Mouse (Mus musculus) cortical plate, adult 2 months (tissue): ENCODE data around the gene Dmbt1. TPM values are rescaled to one million over a fixed set of nuclear protein-coding genes. Genes with fewer than 3 reads are reported as not detected.

Source experiments
- H3K27ac ChIP-seq: fragments of 200-500 bp; 2 replicates; pipeline ENCODE4 v1.5.1; 2012; ENCODE audit warnings: low read length, control low read depth, inconsistent platforms; ENCODE audit not compliant: insufficient read depth
- H3K4me1 ChIP-seq: fragments of 200-500 bp; 2 replicates; pipeline ENCODE4 v1.6.1; 2011; ENCODE audit warnings: low read length; ENCODE audit not compliant: control insufficient read depth, insufficient read depth
- H3K4me3 ChIP-seq: fragments of 200-500 bp; 2 replicates; pipeline ENCODE4 v1.5.1; 2011; ENCODE audit warnings: mild to moderate bottlenecking, low read length, control low read depth; ENCODE audit not compliant: insufficient read depth
- CTCF ChIP-seq: fragments of 200-500 bp; IDR thresholded peaks from 2 replicates; pipeline ENCODE4 v1.5.1; 2011; ENCODE audit warnings: mild to moderate bottlenecking, control low read depth, low read length; ENCODE audit not compliant: insufficient read depth; ENCODE audit errors: extremely low read depth
- POLR2A ChIP-seq: fragments of 200-500 bp; IDR thresholded peaks from 2 replicates; pipeline ENCODE4 v1.6.1; 2011; ENCODE audit warnings: mild to moderate bottlenecking, low read length, control low read depth; ENCODE audit not compliant: insufficient read depth; ENCODE audit errors: extremely low read depth
- polyA plus RNA-seq: library from polyadenylated mRNA; depleted of rRNA; stranded (reverse); fragments of >200 nt; gene quantifications from 2 replicates; pipeline ENCODE4 v1.2.3, GENCODE M21; 2012; rRNA removed

Dmbt1 gene
- polyA plus RNA-seq, result 0.02 TPM in 1 of 2 replicates, not detected in the other

- no peak within 1 kb of the TSS for H3K4me3 ChIP-seq
- H3K27ac ChIP-seq, result no peak within 1 kb of the TSS
- no peaks in the 10 kb centered on the region; the same call in 1 of the 2 replicates for H3K4me1 ChIP-seq
- TF ChIP-seq CTCF, result no peak
- TF ChIP-seq POLR2A, result no peak
These were observed at the start of gene Dmbt1 for GRCm38 (mm10) chr7:131031755-131032154. Gene Dmbt1 (plus strand): TSS chr7:131032053.

GRCm38 (mm10) chr7:130982371-130982770 is 49.5 kb upstream of the Dmbt1 start:
- Histone ChIP-seq H3K27ac (no peak overlapping the region), H3K4me1 (peaks cover 1% of the 10 kb centered on the region; the same call in 1 of the 2 replicates)

GRCm38 (mm10) chr7:130982881-130983280 is 49.0 kb upstream of the Dmbt1 start:
- TF ChIP-seq CTCF, result no peak
- TF ChIP-seq POLR2A, result no peak
- Histone ChIP-seq H3K27ac (no peak overlapping the region), H3K4me1 (no peaks in the 10 kb centered on the region), H3K4me3 (no peak overlapping the region)

More at GRCm38 (mm10) chr7:130982371-130982770, 49.5 kb upstream of the Dmbt1 start:
- H3K4me3 ChIP-seq, result no peak overlapping the region
- no peak for TF ChIP-seq CTCF
- TF ChIP-seq POLR2A, result no peak

GRCm38 (mm10) chr7:130984294-130984693 is 47.6 kb upstream of the Dmbt1 start:
- Histone ChIP-seq H3K27ac (no peak overlapping the region), H3K4me3 (no peak overlapping the region), H3K4me1 (no peaks in the 10 kb centered on the region)
- no peak for TF ChIP-seq CTCF
- TF ChIP-seq POLR2A, result no peak

- Histone ChIP-seq H3K4me3 (no peak overlapping the region), H3K27ac (no peak overlapping the region), H3K4me1 (no peaks in the 10 kb centered on the region)
- TF ChIP-seq CTCF (no peak), POLR2A (no peak)
These were observed 46.7 kb upstream of the Dmbt1 start for GRCm38 (mm10) chr7:130985193-130985592.

GRCm38 (mm10) chr7:130985716-130986115 is 46.1 kb upstream of the Dmbt1 start:
- no peak overlapping the region for H3K4me3 ChIP-seq
- no peaks in the 10 kb centered on the region for H3K4me1 ChIP-seq
- TF ChIP-seq POLR2A (no peak), CTCF (no peak)
- no peak overlapping the region for H3K27ac ChIP-seq

GRCm38 (mm10) chr7:130988146-130988545 is 43.7 kb upstream of the Dmbt1 start:
- Histone ChIP-seq H3K27ac (no peak overlapping the region), H3K4me1 (no peaks in the 10 kb centered on the region), H3K4me3 (no peak overlapping the region)
- TF ChIP-seq CTCF, result no peak
- TF ChIP-seq POLR2A, result no peak

- no peaks in the 10 kb centered on the region for H3K4me1 ChIP-seq
These were observed 42.5 kb upstream of the Dmbt1 start for GRCm38 (mm10) chr7:130989371-130989770.

GRCm38 (mm10) chr7:130991174-130991789 is 40.6 kb upstream of the Dmbt1 start:
- TF ChIP-seq CTCF, result no peak
- no peak for TF ChIP-seq POLR2A
- Histone ChIP-seq H3K4me3 (no peak overlapping the region), H3K27ac (no peak overlapping the region), H3K4me1 (no peaks in the 10 kb centered on the region)

More at GRCm38 (mm10) chr7:130989371-130989770, 42.5 kb upstream of the Dmbt1 start:
- H3K27ac ChIP-seq, result no peak overlapping the region
- no peak for TF ChIP-seq CTCF
- no peak for TF ChIP-seq POLR2A
- H3K4me3 ChIP-seq, result no peak overlapping the region

GRCm38 (mm10) chr7:130993907-130994306 is 37.9 kb upstream of the Dmbt1 start:
- Histone ChIP-seq H3K4me1 (no peaks in the 10 kb centered on the region), H3K27ac (no peak overlapping the region), H3K4me3 (no peak overlapping the region)
- TF ChIP-seq CTCF (peak; percentile 66), POLR2A (no peak)
